ENCODE assay signal across 10 mouse cellular contexts in the genomic region with DNA sequence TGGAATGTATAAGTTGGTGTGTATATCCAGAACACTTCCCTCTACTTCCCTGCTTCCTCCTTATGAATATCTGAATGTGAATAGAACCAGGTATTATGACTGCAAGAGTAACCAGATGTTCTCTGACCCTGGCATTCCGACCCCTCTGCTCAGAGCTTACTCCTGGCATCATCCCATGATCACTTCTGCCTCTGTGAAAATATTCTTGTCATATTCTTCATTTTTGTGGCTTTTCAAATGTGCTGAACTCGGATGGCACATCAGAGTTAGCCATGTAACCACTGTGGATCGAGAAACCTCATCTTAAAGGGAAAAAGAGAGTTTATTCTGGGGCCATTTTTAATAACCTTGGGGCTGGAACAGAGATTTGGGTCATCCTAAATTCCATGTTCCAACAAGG. TPM values are rescaled to one million over a fixed set of nuclear protein-coding genes. Genes with fewer than 3 reads are reported as not detected.
DNase-seq lines count a peak whose midpoint lies in the region; ATAC-seq and TF ChIP-seq lines count a peak whose summit lies in the region.
"Had no signal": no experiment of that assay in that cellular context is flagged by ENCODE, and none has a peak within 500 bp of the region (broad histone marks: within the 10 kb centered on the region; RNA-seq: fewer than 3 reads in every experiment).

A gene (minus strand): TSS at position 101 of the 400 bp plus-strand sequence.

- no peak within 1 kb of the TSS for H3ac ChIP-seq in myocyte (ENCODE audit: control insufficient read depth, insufficient read length)

- peak within 1 kb of the TSS; percentile 92 for H3K4me2 ChIP-seq in lung, embryonic 14.5 days
- H3K4me2 ChIP-seq in hindbrain, embryonic 16.5 days (ENCODE audit: low read length): peak within 1 kb of the TSS; percentile 95; the same call in 1 of the 2 replicates
- H3K4me2 ChIP-seq in myocyte (ENCODE audit: low read depth): peak within 1 kb of the TSS; percentile 88

- H3K27ac ChIP-seq in lung, embryonic 14.5 days (ENCODE audit: low read depth): no peak within 1 kb of the TSS
- no peak within 1 kb of the TSS for H3K27ac ChIP-seq in hindbrain, embryonic 16.5 days (ENCODE audit: low read depth, low read length)

- H3K36me3 ChIP-seq in erythroblast, embryonic 14.5 days (ENCODE audit: control insufficient read depth): peaks cover 3% of the 10 kb centered on the region
- no peaks in the 10 kb centered on the region for H3K36me3 ChIP-seq in lung, embryonic 14.5 days (ENCODE audit: insufficient read depth)
- H3K36me3 ChIP-seq in hindbrain, embryonic 16.5 days (ENCODE audit: control insufficient read depth, insufficient read depth, low read length): no peaks in the 10 kb centered on the region
- no peaks in the 10 kb centered on the region for H3K36me3 ChIP-seq in myocyte (ENCODE audit: control insufficient read depth, insufficient read depth)

- peak within 1 kb of the TSS; percentile 70 for H3K4me3 ChIP-seq in erythroblast, embryonic 14.5 days (replicated peaks)
- H3K4me3 ChIP-seq in lung, embryonic 14.5 days (ENCODE audit: low read depth, low read length): no peak within 1 kb of the TSS; the same call in 1 of the 2 replicates
- H3K4me3 ChIP-seq in hindbrain, embryonic 16.5 days (ENCODE audit: low read length): no peak within 1 kb of the TSS
- peak within 1 kb of the TSS; percentile 56 for H3K4me3 ChIP-seq in myocyte

- no peak for TF ChIP-seq CTCF in lung, embryonic 14.5 days (IDR thresholded peaks at IDR 0.05; ENCODE audit: low read depth)

- H3K79me2 ChIP-seq in myocyte (ENCODE audit: control insufficient read depth, insufficient read depth): peaks cover 5% of the 10 kb centered on the region

- H3K4me1 ChIP-seq in erythroblast, embryonic 14.5 days (ENCODE audit: control insufficient read depth): peaks cover 33% of the 10 kb centered on the region
- no peaks in the 10 kb centered on the region for H3K4me1 ChIP-seq in lung, embryonic 14.5 days (ENCODE audit: insufficient read depth)
- H3K4me1 ChIP-seq in hindbrain, embryonic 16.5 days (ENCODE audit: control insufficient read depth, insufficient read depth, low read depth, low read length): peaks cover 3% of the 10 kb centered on the region

- H3K27me3 ChIP-seq in erythroblast, embryonic 14.5 days (ENCODE audit: control insufficient read depth): peaks cover 14% of the 10 kb centered on the region
- H3K27me3 ChIP-seq in lung, embryonic 14.5 days (ENCODE audit: insufficient read depth, low read length): no peaks in the 10 kb centered on the region
- no peaks in the 10 kb centered on the region for H3K27me3 ChIP-seq in hindbrain, embryonic 16.5 days (replicated peaks; ENCODE audit: control insufficient read depth, insufficient read depth, low read length)
- H3K27me3 ChIP-seq in myocyte (ENCODE audit: control insufficient read depth, insufficient read depth, insufficient read length): no peaks in the 10 kb centered on the region

- no peak for TF ChIP-seq POLR2A in myocyte (IDR thresholded peaks at IDR 0.05; ENCODE audit: insufficient read length, low read depth)

- DNase-seq in lung, embryonic 14.5 days: no peak
- DNase-seq in lung, postnatal 25 days (ENCODE audit: low spot score): no peak
- no peak for DNase-seq in embryo, embryonic 11 days
- DNase-seq in retina, postnatal 1 day: no peak
- DNase-seq: cerebellum, postnatal 14 days; heart, postnatal 10 days had no signal

- ATAC-seq in erythroblast, adult 5-6 weeks (replicated peaks; ENCODE audit: low FRiP score, poor library complexity, severe bottlenecking): no peak
- ATAC-seq in lung, embryonic 14.5 days (ENCODE audit: insufficient read depth): no peak
- no peak for ATAC-seq in hindbrain, embryonic 16.5 days

- H3K9ac ChIP-seq in lung, embryonic 14.5 days: no peak within 1 kb of the TSS
- no peak within 1 kb of the TSS for H3K9ac ChIP-seq in hindbrain, embryonic 16.5 days (ENCODE audit: low read depth, low read length)

- WGBS in lung, embryonic 14.5 days: 57% methylated on average over 3 of the region's 3 CpGs
- whole genome bisulfite sequencing in hindbrain, embryonic 16.5 days: 69% methylated on average over 3 of the region's 3 CpGs

- no peaks in the 10 kb centered on the region for H3K9me3 ChIP-seq in erythroblast, embryonic 14.5 days (ENCODE audit: control insufficient read depth, low read length)
- no peaks in the 10 kb centered on the region for H3K9me3 ChIP-seq in lung, embryonic 14.5 days (ENCODE audit: low read depth, low read length)
- H3K9me3 ChIP-seq in hindbrain, embryonic 16.5 days (ENCODE audit: control insufficient read depth, low read length): no peaks in the 10 kb centered on the region

TF ChIP-seq in myocyte, 11 proteins besides CTCF, POLR2A, EP300 and RAD21:
- TF ChIP-seq MAX (IDR thresholded peaks at IDR 0.05; ENCODE audit: low read depth) (no peak), MYOG (IDR thresholded peaks at IDR 0.05; ENCODE audit: control insufficient read depth in 1 of 3, insufficient read depth in 1 of 3, insufficient read length in 2 of 3, low read depth in 2 of 3) (no peak), USF1 (IDR thresholded peaks at IDR 0.05; ENCODE audit: low read depth) (no peak), MYOD1 (IDR thresholded peaks at IDR 0.05; ENCODE audit: control insufficient read depth in 1 of 3, insufficient read length in 2 of 3, low read depth in 2 of 3) (no peak), E2F4 (IDR thresholded peaks at IDR 0.05; ENCODE audit: insufficient read depth) (no peak), TCF3 (IDR thresholded peaks at IDR 0.05; ENCODE audit: insufficient read length, low read depth) (no peak), SRF (IDR thresholded peaks at IDR 0.05; ENCODE audit: control insufficient read depth, insufficient read length, low read depth) (no peak), POLR2AphosphoS2 (IDR thresholded peaks at IDR 0.05; ENCODE audit: insufficient read length, low read depth) (no peak), TCF12 (IDR thresholded peaks at IDR 0.05; ENCODE audit: insufficient read depth, poor library complexity, severe bottlenecking) (no peak), REST (IDR thresholded peaks at IDR 0.05; ENCODE audit: insufficient read depth, insufficient read length) (no peak), CEBPB (IDR thresholded peaks at IDR 0.05; ENCODE audit: insufficient read depth, poor library complexity, severe bottlenecking) (no peak)
TF ChIP-seq in myocyte: peak in this region for 0.

RNA-seq across cellular contexts. Expression of the gene that starts here (rescaled TPM):
- not detected in 2 replicates for polyA plus RNA-seq in erythroblast, embryonic 14.5 days (2012)
- total RNA-seq in erythroblast, adult 5-6 weeks (2015; ENCODE audit: low replicate concordance): not detected in 2 replicates
- total RNA-seq in erythroblast, adult 5-6 weeks (2017; ENCODE audit: low replicate concordance): not detected in 2 replicates
- 0.73 TPM in 1 of 2 replicates, not detected in the other for polyA plus RNA-seq in lung, embryonic 14.5 days (2014; fragmentation: Nextera tagmentation; extraction: Ambion mirVana)
- polyA plus RNA-seq in hindbrain, embryonic 16.5 days (2015; fragmentation: Nextera tagmentation; extraction: Ambion mirVana): 6.1 and 6.7 TPM in 2 replicates
- polyA plus RNA-seq in myocyte (2012; fragmentation: generic; extraction: Trizol): 0.14 TPM

Comparison
In these comparisons a context has a peak if more than half of its experiments do, and no peak if none do; other contexts are left out.
1. H3K4me3 ChIP-seq: peak in erythroblast, embryonic 14.5 days (single experiment) and myocyte (single experiment); none in lung, embryonic 14.5 days (single experiment) and hindbrain, embryonic 16.5 days (single experiment).
2. Peak in every context shown above with its lines, with median percentiles within 50 percentile points of each other: H3K4me2 ChIP-seq.